15 mouse cellular contexts compared by ENCODE assay signal in the genomic region with DNA sequence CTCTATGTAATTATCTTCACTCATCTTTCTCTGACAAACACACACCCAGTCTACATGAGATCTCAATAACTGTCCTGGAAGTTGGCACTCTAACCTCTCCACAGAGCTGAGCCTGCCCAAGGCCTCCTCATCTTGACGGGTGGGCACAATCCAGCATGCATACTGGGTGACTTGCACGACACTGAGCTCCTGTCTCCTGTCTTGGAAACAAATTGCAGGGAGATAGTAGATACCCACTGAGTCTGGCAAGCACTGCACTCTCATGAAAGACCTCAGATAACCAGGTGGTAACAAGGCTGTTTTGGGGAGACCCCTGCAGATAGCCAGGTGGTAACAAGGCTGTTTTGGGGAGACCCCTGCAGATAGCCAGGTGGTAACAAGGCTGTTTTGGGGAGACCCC. TPM values are rescaled to one million over a fixed set of nuclear protein-coding genes. Genes with fewer than 3 reads are reported as not detected.
DNase-seq lines count a peak whose midpoint lies in the region; TF ChIP-seq lines count a peak whose summit lies in the region.
"Had no signal": no experiment of that assay in that cellular context is flagged by ENCODE, and none has a peak within 500 bp of the region (broad histone marks: within the 10 kb centered on the region; RNA-seq: fewer than 3 reads in every experiment).

No protein-coding gene starts in this region.

- TF ChIP-seq POLR2A in kidney, adult 2 months (IDR thresholded peaks at IDR 0.05; ENCODE audit: low read depth, low read length), result no peak

- H3K27ac ChIP-seq in kidney, adult 2 months (ENCODE audit: insufficient read depth, low read depth, low read length), result no peak overlapping the region
- H3K27ac ChIP-seq: embryonic facial prominence, embryonic 12.5 days; forebrain, embryonic 15.5 days; heart, adult 2 months; hindbrain, embryonic 15.5 days had no signal

- 85% methylated on average over 2 of the region's 2 CpGs for WGBS in kidney, adult 2 months

- TF ChIP-seq CTCF in kidney, adult 2 months (conservative IDR thresholded peaks at IDR 0.05; ENCODE audit: insufficient read depth, insufficient read length, low read depth, low read length), result no peak

- peak; percentile 12 for DNase-seq in A20 (ENCODE audit: low read depth, low spot score)
- peak; percentile 48 to 53 for DNase-seq in cerebellum, adult 18-20 months
- peak; percentile 79 for DNase-seq in cerebellum, adult 9-11 months
- peak; percentile 40 to 62 for DNase-seq in cerebellum, postnatal 36 days
- no peak for DNase-seq in kidney, adult 2 months
- no peak for DNase-seq in heart, postnatal 14 days
- DNase-seq: embryo, embryonic 11 days; gastrocnemius, postnatal 10 days; heart, adult 2 months; heart, postnatal 36 days; kidney, adult 8-10 months had no signal

- no peaks in the 10 kb centered on the region for H3K27me3 ChIP-seq in kidney, adult 2 months (replicated peaks; ENCODE audit: control insufficient read depth, insufficient read depth, low read length)
- H3K27me3 ChIP-seq: embryonic facial prominence, embryonic 12.5 days; forebrain, embryonic 15.5 days; heart, embryonic 12.5 days; hindbrain, embryonic 15.5 days had no signal

- H3K36me3 ChIP-seq in kidney, adult 2 months (ENCODE audit: control insufficient read depth, insufficient read depth, low read length), result peaks cover 4% of the 10 kb centered on the region

- H3K4me3 ChIP-seq in kidney, adult 2 months (ENCODE audit: insufficient read depth, low read depth, low read length), result no peak overlapping the region
- H3K4me3 ChIP-seq: embryonic facial prominence, embryonic 12.5 days; forebrain, embryonic 15.5 days; heart, adult 2 months; heart, embryonic 12.5 days; hindbrain, embryonic 15.5 days had no signal

- H3K4me1 ChIP-seq in kidney, adult 2 months (ENCODE audit: control insufficient read depth, insufficient read depth, low read length), result no peaks in the 10 kb centered on the region
- H3K4me1 ChIP-seq: embryonic facial prominence, embryonic 12.5 days; forebrain, embryonic 15.5 days; hindbrain, embryonic 15.5 days had no signal

- intact Hi-C loops in heart, postnatal 14 days (cut with DNase I), result no loop called here

RNA-seq across cellular contexts. Expression of a gene that starts 15.2 kb away (rescaled TPM):
- 2.6 and 3.8 TPM in 2 replicates for polyA plus RNA-seq in kidney, adult 2 months (2012; rRNA removed)
- under 1 TPM; 0.54 to 0.76 TPM for total RNA-seq in heart, postnatal 14 days (2021)

RNA-seq across cellular contexts. Expression of a gene that starts 37.5 kb away (rescaled TPM):
- polyA plus RNA-seq in kidney, adult 2 months (2012; rRNA removed), result 45.6 and 48.9 TPM in 2 replicates
- total RNA-seq in heart, postnatal 14 days (2021), result 10 to 100 TPM; 42.7 to 43.5 TPM

Comparison
In these comparisons a context has a peak if more than half of its experiments do, and no peak if none do; other contexts are left out.
1. DNase-seq: peak in A20 (single experiment), cerebellum, adult 18-20 months (2 of 2), cerebellum, adult 9-11 months (single experiment) and cerebellum, postnatal 36 days (2 of 2); none in kidney, adult 2 months (single experiment) and heart, postnatal 14 days (0 of 2).